Mouse (Mus musculus): Measurements from ENCODE around the gene Ddrgk1.

Ddrgk1 gene

DNA sequence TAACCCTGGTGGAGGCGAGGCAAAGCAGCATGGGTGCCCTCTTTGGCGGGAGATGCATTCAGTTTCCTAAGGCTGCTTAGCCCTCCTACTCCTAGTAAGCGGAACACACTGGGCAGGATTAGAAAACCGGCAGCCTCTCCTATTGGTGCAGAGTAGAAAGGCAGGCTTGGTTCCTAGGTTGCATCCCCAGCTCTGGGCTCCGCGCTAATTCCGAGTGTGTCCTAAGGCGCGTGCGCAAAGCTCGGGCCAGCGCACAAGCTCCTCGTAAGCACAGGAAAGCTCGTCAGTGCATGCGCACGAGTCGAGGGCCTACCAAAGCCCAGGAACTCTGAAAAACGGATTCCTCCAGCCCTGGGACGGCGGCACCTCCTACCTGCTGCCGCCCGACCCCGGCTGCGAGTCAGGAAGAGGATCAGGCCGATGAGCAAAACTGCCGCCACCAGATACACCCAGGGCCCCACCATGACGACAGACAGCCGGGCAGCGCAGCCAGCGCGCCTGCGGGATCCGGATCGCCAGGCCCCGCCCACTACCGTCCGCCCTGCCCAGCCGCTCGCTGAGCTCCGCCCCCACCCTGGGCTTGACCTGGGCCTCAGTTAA is at the start of gene Ddrgk1:
Gene Ddrgk1 (minus strand): TSS at position 558 of the 600 bp plus-strand sequence.
- peak; percentile 94 for DNase-seq (ENCODE audit: low spot score)

DNA sequence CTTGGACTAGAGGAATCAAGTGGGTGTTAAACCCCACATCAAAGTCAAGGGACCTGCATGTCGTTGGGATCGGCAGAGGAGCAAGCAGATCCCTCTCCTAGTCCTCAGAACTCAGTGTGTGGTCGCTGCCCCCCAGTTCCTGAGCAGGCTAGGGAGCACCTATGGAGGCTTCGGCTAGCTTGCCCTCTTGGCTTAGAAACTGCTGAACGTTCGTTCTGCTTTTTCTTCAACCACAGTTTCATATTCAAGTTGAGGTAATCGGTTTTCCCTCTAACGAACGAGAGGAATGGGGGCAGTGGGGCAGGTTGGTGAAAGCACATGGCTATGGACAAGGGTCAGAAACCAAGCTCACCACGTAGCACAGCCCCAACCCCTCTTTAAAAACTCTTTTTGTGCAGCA is 42.6 kb upstream of the Ddrgk1 start:
- no peak for DNase-seq (ENCODE audit: low spot score)

DNA sequence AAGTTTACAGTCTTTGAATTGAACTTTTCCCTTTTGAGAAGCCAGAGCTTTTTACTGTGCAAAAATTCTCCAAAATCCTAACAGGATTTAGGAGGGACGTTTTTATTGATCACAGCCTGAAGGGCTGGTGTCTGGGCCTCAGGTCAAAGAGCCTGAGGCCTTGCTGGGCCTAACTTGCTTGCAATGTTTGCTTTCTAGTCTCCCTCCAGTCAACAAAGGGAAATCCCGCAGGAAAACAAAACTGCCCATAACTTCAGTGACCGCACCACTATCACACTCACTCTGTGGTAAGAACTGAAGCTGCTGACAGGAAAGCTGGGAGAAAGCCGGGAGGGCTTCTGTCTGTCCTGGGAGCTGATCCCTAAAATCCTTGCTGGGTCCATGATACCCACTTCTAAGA is 42.1 kb upstream of the Ddrgk1 start:
- no peak for DNase-seq (ENCODE audit: low spot score)

DNA sequence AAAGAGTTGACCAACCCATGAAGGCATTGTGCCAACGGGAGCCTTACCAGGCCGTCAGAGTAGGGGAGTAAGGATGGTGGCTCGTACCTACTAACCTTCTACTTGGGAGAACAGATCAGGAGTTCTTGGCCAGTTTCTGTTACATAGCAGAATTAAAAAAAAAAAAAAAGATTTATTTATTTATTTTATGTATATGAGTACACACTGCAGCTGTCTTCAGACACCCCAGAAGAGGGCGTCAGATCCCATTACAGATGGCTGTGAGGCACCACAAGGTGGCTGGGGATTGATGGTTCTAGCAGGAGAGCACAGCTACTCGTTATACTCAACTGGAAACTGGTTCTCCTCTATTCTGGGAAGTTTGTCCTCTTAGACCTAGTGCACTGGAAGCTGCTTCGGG is 40.7 kb upstream of the Ddrgk1 start:
- no peak for DNase-seq (ENCODE audit: low spot score)

DNA sequence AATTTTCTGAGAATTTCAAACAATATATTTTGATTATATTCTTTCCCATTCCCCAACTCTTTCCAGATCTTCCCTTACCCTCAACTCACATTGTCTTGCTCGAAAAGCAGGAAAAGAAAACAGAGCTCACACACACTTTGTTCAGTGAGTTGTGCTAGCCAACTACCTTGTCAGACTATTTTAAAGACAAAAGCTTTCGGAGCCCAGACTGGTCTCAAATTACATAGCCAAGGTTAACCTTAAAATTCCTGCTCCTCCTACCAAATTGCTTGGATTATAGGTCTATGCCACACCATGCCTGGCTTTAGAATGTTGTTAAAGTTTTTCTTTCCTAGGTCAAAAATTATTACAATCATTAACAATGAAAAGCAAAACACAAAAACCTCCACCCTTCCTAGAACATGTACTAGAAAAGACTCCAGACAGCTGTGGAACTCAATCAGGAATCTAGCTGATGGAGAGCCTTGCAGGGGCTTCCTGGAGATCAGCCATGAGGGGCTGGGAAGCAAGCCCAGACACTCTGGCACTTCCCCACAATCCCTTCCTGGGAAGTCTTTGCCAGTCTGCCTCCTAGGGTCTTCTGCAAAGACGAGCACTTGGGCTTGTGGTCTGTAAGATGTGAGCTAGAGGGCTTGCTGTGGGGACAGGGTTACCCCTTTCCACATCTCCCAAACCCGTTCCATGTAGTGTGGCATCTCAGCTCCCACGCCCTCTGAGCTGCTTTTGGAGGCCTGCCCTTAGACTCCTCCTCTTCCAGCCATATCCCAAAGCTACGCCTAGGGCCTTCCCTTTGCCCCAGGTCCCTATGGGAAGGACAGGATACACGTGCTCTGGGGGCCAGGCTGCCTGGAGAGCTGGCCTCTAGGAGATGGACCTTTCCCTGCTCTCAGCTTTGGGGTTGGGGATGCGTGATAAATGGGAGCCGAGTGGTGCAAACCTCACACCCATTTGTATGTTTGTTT is 39.9 kb upstream of the Ddrgk1 start:
- no peak for DNase-seq (ENCODE audit: low spot score)

DNA sequence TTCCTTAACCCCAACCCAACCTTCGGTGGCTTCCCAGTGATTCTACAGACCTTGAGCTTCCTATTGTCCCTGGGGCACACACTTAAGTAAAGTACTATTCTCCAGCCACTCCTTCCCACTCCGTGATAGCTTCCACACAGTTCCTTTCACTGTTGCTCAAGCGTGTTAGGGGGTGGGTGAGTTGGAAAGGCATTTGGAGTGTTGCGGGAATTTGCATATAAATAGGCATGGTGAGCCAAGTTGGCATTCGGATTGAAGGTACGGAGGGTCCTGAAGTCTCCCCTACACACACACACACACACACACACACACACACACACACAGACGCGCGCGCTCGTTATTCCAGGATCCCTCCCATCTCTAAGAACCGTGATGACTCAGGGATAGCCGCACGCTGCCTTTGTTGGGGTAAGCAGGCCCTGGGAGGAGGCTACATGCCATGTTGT is 33.4 kb upstream of the Ddrgk1 start:
- DNase-seq (ENCODE audit: low spot score), result peak; percentile 14

DNA sequence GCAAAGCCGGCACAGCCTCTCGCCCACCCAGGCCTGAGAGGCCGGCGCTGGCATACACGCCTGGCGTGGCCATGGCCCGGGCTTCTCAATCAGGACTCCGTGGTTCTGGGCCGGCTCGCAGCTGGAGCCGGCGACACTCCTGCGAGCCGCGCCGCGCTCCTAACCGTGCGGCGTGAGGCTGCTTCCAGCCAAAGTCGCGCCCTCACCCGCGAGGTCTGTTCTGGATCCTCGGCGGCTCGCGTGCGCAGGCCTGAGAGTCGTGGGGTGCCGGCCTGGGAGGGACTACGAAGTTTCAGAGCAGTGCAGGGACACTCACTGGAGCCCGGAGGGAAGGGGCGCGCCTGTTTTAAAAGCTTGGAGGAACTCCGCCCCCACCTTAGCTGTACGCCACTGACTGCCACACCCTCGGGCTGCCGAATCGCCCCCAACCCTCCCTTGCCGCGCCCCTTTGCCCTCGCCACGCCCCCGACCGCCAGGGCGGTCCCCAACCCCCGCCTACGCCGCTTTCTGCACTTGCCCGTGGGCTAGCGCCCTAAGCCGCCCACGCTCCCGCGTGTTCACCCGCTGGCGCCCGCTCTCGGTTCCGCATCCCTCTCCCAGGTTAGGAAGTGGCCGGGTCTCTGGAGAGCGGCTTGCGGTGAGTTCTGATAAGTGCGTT is 32.8 kb upstream of the Ddrgk1 start, which contains the start of gene Slc4a11:
Gene Slc4a11 (minus strand): TSS at position 367 of the 658 bp plus-strand sequence.
- DNase-seq (ENCODE audit: low spot score), result peak; percentile 61

DNA sequence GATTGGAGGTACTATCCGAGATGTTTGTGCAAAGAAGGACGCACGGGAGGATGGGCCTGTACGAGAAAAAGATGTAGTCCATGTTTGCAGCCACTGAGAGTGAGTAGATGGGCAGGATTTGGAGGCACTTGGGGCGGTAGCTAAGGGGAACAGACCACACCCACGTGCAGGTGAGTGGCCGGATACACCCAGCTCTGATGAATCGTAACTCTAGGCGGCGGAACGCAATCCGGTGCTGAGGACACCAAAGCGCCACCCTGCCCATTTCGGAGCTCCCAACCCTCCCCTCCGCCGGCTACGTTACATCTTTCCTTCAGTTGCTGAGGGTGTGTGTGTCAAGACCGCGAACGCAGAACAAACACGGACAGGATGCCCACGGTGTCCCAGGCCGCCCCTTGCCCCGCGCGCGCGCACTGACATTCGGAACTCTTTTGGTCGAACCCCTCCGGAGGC is 32.3 kb upstream of the Ddrgk1 start:
- DNase-seq (ENCODE audit: low spot score), result peak; percentile 24

DNA sequence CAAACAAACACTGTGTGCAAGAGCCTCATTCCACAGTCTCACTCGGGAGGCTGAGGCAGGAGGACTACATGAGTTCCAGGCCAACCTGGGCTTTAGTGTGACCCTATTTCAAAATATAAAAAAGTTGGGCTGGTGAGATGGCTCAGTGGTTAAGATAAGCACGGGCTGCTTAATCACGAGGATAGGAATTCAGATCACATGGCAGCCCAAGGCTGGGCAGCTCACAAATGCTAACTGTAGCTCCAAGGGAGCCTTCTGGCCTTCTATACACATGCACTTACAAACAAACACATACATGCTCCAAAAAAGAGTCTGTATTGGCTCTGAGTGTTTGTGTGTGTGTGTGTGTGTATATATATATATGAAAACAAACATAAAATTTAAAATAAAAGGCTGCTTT is 29.1 kb upstream of the Ddrgk1 start:
- DNase-seq (ENCODE audit: low spot score), result no peak

DNA sequence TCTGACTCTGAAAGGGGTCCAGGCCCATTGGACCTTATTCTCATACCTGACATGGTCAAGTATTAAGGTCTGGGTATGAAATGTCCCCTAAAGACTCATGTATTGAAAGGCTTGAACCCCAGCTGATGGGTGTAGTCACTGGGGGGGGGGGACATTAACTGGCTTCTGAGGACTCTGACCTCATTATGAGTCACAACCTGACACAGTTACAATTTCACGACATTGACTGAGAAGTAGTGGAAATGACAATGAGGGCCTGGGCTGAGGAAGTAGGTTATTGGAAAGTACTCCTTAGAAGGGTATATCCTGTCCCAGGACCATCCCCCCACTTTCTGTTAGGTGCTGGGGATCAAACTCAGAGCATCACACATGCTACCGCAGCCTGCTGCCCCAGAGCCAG is 24.6 kb upstream of the Ddrgk1 start:
- DNase-seq (ENCODE audit: low spot score), result no peak

DNA sequence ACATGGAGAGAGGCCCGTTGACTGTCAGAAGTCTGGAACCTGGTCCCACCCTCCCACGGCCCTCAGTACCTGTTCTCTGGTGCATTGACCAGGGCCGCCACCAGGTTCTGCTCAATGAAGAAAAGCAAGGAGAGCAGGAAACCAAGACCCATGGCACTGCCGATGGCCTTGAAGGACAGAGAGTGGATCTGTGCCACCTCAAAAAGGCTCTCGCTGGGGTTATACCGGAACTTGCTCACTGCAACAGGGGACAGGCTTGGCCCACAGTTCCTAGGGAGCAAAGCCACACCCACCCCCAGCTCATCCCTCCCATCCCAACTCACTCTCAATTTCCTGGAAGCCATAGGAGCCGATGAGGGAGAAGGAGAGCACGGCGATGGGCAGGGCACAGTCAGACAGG is 21.0 kb upstream of the Ddrgk1 start:
- DNase-seq (ENCODE audit: low spot score), result no peak

DNA sequence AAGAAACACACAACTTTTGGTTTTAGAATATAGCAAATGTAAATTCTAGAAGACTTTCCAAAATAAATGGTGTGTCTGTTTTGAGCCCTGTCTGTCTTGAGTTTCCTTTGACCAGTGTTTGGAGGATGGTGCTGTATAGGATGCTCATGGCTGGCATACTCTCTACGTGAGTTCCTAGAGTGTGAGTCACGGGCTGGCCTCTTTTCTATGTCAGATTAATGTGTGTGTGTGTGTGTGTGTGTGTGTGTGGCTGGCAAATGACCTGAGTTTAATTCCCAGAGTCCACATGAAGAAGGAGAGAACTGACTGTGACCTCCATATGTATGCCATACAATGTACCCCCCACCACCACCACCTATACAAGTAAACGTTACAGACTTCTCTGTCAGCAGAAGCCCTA is 17.1 kb upstream of the Ddrgk1 start:
- no peak for DNase-seq (ENCODE audit: low spot score)

DNA sequence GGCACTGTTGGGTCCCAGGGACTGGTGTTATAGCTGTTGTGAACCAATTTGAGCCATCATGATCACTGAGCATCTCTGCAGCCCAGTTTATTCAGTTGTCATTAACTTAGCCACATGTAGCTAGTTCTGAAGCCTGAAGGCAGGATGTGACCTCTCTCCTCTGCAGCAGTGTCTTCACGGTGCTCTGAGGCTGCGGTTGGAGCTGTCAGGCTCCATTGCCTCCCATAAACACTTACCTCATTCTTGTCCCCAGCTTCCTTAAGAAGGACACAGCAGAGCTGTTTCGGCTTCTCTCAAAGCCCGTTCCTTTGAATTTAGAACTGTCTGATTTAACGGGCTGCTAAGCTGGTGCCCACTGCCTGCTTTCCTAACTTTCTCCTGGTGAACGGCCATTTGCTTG is 15.4 kb upstream of the Ddrgk1 start:
- DNase-seq (ENCODE audit: low spot score), result no peak

DNA sequence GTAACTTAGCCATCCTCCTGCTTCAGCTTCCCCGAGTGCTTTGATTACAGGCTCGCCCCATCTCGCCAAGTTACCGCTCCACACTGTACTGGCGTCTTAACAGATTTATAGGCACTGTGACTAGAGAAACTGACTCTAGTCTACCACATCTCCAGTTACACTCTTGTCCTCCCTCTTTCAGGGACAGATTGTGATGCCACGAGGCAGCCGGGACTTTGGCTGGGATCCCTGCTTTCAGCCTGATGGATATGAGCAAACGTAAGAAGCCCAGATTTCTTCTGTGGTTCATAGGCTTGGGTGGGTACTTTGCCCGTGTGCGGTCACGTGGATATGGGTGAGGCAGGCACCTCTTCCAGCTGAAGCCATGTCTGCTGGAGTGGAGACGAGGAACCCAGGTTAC is 14.7 kb upstream of the Ddrgk1 start:
- DNase-seq (ENCODE audit: low spot score), result no peak

DNA sequence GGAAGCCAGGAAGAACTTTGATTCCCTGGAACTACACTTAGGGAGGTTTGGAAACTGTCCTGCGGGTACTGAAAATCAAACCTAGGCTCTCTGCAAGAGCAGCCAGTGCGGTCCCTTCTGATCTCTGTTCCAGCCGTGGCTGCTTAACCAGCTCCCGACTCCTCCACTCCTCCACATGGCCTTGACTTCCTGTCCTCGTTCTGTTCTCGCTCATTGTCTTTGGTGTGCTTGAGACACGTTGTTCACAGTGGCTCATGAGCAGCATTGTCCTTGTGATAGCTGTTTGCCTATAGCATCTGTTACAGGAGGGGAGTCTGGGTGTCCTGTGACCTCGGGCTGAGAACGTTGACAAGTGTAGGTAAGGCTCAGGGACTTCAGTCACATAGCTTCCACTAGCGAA is 12.8 kb upstream of the Ddrgk1 start:
- no peak for DNase-seq (ENCODE audit: low spot score)

DNA sequence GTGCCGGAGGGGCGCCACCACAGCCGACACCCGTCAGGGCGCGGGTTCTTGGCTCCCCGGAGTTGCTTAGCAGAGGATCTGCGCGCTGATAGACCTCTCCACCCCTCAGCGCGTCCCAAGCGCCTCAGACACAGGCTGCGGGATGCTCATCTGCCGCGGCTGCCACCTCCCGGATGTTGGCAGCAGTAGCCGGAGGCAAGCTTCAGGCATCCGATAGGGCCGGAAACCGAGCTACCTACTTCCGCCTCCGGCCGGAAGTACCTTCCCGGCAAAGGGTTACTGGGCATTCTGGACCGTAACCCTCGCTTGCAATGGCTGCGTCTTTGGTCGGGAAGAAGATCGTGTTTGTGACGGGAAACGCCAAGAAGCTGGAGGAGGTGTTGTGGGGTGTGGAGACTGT is 3.1 kb upstream of the Ddrgk1 start, which contains the start of gene Itpa:
Gene Itpa (plus strand): TSS at position 52 of the 400 bp plus-strand sequence.
- DNase-seq (ENCODE audit: low spot score), result peak; percentile 91

DNA sequence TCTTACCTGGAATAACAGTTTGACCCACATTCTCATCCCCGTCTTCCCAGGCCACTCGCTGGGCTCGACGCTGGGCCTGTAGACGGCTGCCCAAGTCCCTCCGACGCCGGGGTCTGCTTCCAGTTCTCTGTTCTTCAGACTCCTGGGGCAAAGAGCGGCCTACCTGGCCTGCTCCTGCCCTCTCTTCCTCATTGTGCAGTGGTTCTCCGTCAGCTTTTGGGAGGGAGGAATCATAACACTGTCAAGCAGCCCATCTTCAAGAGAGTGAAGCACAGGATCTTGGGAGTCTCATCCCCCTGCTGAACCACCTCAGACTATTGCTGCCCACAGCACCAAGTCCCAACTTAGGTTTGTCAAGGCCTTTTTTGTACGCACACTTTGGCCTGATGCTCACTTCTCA is 1.1 kb downstream of the Ddrgk1 start:
- no peak for DNase-seq (ENCODE audit: low spot score)

DNA sequence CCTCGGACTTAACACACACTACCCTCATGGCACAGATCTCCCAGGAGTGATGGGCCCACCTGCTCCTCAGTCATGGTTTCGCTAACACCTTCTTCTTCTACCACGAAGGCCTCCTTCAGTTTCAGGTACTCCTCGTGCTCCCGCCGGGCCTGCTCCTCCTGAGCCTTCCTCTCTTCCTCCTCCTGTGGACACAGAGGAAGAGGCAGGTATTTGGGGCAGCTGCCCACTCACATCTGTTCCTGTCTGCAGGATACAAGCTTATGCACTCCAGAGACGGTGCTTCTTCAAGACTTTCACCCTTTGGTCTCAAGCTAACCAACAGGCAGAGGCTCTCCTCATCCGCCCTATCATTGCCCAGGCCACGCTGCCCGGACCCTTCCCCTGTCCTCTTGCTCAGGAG is 5.9 kb downstream of the Ddrgk1 start:
- no peak for DNase-seq (ENCODE audit: low spot score)

DNA sequence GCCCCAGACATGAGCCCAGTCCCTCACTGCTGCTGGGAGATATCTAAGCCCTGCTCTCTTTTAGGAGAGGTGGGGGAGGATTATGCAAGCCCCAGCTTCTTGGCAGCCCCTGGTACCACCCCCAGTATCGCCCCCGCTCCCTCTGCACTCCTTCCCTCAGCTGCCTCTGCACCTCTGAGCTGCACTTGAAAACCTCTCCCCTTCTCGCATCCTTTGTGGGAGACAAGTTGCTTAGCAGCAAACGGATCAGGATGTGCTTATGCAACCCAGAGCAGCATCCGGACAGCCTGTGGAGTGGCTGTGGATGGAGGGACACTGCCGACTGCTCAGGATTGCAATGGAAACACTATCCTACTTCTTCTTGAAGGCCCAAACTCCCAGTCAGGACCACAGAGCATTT is 6.9 kb downstream of the Ddrgk1 start:
- no peak for DNase-seq (ENCODE audit: low spot score)

DNA sequence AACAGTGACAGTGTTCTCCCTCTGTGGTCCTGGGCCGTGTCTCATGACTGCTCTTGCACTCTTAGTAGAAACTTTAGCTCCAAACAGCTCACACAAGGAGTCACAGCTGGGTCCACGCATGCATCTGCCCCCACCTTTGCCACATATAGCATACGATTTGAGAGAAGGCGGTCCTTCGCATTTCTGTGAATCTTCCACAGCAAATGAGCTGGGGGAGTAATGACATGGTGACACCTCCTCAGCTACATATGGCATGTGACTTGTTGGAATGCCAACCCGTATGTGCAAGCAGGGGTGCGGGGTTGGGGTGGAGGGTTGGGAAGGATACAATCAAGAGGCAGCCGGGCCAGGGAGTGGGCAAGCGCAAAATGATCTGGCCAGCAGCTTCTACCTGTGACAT is 7.9 kb downstream of the Ddrgk1 start:
- DNase-seq (ENCODE audit: low spot score), result no peak

DNA sequence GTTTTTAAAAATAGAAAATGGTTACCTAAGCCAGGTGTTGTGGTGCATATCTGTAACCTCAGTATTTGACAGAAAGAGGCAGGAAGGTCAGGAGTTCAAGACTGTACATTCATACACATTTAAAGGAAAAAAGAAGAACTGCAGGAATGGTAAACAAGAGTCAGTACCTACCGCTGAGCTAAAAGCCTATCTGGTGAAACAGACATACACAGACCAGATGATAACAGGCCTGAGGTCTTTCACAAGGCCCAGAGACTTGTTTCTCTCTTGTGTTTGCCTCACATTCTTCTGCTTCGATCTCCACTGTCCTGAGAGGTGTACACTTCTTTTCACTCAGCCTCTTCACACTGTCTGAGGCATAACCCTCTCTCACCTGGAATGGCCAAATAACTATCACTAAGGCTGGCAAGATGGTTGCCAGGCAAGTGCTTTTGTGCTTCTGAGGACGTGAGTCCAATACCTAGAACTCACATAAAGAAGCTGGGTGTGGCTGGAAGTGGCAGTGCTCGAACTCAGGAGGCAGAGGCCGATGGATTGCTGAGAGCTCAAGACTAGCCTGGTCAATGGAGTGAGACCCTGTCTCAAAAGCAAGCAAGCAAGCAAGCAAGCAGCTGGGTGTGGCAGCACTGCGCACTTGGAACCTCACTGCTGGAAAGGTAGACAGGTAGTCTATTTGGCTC is 8.7 kb downstream of the Ddrgk1 start:
- DNase-seq (ENCODE audit: low spot score), result no peak

DNA sequence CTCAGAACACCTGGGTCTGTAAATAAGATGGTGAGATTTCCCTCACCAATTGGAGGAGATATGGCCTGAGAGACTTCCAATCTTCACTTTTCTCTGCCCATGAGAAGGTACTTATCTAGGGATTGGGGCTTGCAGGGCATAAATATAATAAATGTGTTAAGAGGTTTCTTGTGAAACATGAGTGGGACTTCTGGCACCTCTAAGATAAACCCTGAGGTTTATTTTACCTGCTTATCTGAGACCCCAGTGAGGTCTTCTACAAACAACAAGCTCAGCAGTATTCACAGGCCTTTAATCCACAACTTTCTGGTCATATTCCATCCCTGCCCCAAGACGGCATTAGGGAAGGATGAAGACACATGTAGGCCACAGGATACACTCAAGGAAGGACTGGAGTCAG is 10.7 kb downstream of the Ddrgk1 start:
- no peak for DNase-seq (ENCODE audit: low spot score)
